Mouse (Mus musculus) urinary bladder, postnatal 36 days (tissue): ENCODE results near the gene Gadd45a.

Experiments
- DNase-seq, 2 experiments: peaks; one replicate each; pipeline ENCODE4 v3.0.0; 2022; ENCODE audit warnings: low spot score in 2 of 2, mixed read lengths in 1 of 2

Gene Gadd45a

GRCm38 (mm10) chr6:67036837-67037628 is at the start of gene Gadd45a:
Gadd45a (minus strand) TSS chr6:67037457.
- peak; percentile 93 to 96 for DNase-seq

GRCm38 (mm10) chr6:67085850-67086437 is 48.7 kb upstream of the Gadd45a start:
- DNase-seq: no peak

GRCm38 (mm10) chr6:67084465-67084864 is 47.2 kb upstream of the Gadd45a start:
- no peak for DNase-seq

GRCm38 (mm10) chr6:67081141-67081540 is 43.9 kb upstream of the Gadd45a start:
- peak in 1 of 2 experiments; percentile 21 for DNase-seq

GRCm38 (mm10) chr6:67078076-67078475 is 40.8 kb upstream of the Gadd45a start:
- DNase-seq: no peak

GRCm38 (mm10) chr6:67077477-67077876 is 40.2 kb upstream of the Gadd45a start:
- DNase-seq: no peak

- no peak for DNase-seq
Observed at GRCm38 (mm10) chr6:67076348-67076747, 39.1 kb upstream of the Gadd45a start.

GRCm38 (mm10) chr6:67074868-67075267 is 37.6 kb upstream of the Gadd45a start:
- no peak for DNase-seq

GRCm38 (mm10) chr6:67073929-67074328 is 36.7 kb upstream of the Gadd45a start:
- DNase-seq: no peak

GRCm38 (mm10) chr6:67073446-67073845 is 36.2 kb upstream of the Gadd45a start:
- peak; percentile 56 to 61 for DNase-seq

- peak in 1 of 2 experiments; percentile 23 for DNase-seq
Observed at GRCm38 (mm10) chr6:67071615-67072014, 34.4 kb upstream of the Gadd45a start.

GRCm38 (mm10) chr6:67069800-67070315 is 32.6 kb upstream of the Gadd45a start:
- DNase-seq: peak in 1 of 2 experiments; percentile 31

GRCm38 (mm10) chr6:67069219-67069762 is 32.0 kb upstream of the Gadd45a start:
- DNase-seq: peak in 1 of 2 experiments; percentile 23

GRCm38 (mm10) chr6:67060057-67060456 is 22.8 kb upstream of the Gadd45a start:
- no peak for DNase-seq

GRCm38 (mm10) chr6:67057991-67058696 is 20.9 kb upstream of the Gadd45a start:
- no peak for DNase-seq

- DNase-seq: no peak
Observed at GRCm38 (mm10) chr6:67057574-67057973, 20.3 kb upstream of the Gadd45a start.

GRCm38 (mm10) chr6:67056889-67057564 is 19.8 kb upstream of the Gadd45a start:
- no peak for DNase-seq

GRCm38 (mm10) chr6:67056108-67056888 is 19.0 kb upstream of the Gadd45a start:
- DNase-seq: no peak

GRCm38 (mm10) chr6:67050063-67050462 is 12.8 kb upstream of the Gadd45a start:
- no peak for DNase-seq

- no peak for DNase-seq
Observed at GRCm38 (mm10) chr6:67049695-67050038, 12.4 kb upstream of the Gadd45a start.
